Mouse (Mus musculus) hindbrain, embryonic 13.5 days (tissue): Measurements from ENCODE around the gene Fbxl20. TPM values are rescaled to one million over a fixed set of nuclear protein-coding genes. Genes with fewer than 3 reads are reported as not detected.
A peak's percentile ranks its signal among the peaks of the same experiment; 100 is the strongest.

Experiments
- ATAC-seq: fragments of 200-750 bp; cut with Nextera tagmentation; 2 replicates; pipeline ENCODE4 v1.8.0; 2017; ENCODE audit warnings: moderate TSS enrichment; ENCODE audit not compliant: low FRiP score
- H3K27ac ChIP-seq: fragments of 300-500 bp; sonication (generic); 2 replicates; pipeline ENCODE4 v1.5.1; 2015; ENCODE audit warnings: inconsistent platforms, mild to moderate bottlenecking, moderate library complexity
- H3K27me3 ChIP-seq: fragments of 300-500 bp; sonication (generic); 2 replicates; pipeline ENCODE4 v1.6.1; 2015; ENCODE audit warnings: mild to moderate bottlenecking, inconsistent platforms
- H3K36me3 ChIP-seq: fragments of 300-500 bp; sonication (generic); 2 replicates; pipeline ENCODE4 v1.6.1; 2015; ENCODE audit warnings: mild to moderate bottlenecking, inconsistent platforms
- H3K4me1 ChIP-seq: fragments of 300-500 bp; sonication (generic); replicated peaks from 2 replicates; pipeline ENCODE4 v1.6.1; 2015; ENCODE audit warnings: inconsistent platforms
- H3K4me2 ChIP-seq: fragments of 300-500 bp; sonication (generic); 2 replicates; pipeline ENCODE4 v1.6.1; 2015; ENCODE audit warnings: inconsistent platforms, mild to moderate bottlenecking, moderate library complexity
- H3K4me3 ChIP-seq: fragments of 300-500 bp; sonication (generic); 2 replicates; pipeline ENCODE4 v1.5.1; 2015; ENCODE audit warnings: mild to moderate bottlenecking, inconsistent platforms
- H3K9ac ChIP-seq: fragments of 300-500 bp; sonication (generic); 2 replicates; pipeline ENCODE4 v1.6.1; 2015; ENCODE audit warnings: mild to moderate bottlenecking, inconsistent platforms
- H3K9me3 ChIP-seq: fragments of 300-500 bp; sonication (generic); 2 replicates; pipeline ENCODE4 v1.6.1; 2016; ENCODE audit warnings: inconsistent platforms
- WGBS: fragments of 180-500 bp; shearing (Covaris S2); methylation state at CpG from one replicate; pipeline ENCODE4 v1.1.7; 2015; 5-methylcytosine and 5-hydroxymethylcytosine counted together
- polyA plus RNA-seq: library from polyadenylated mRNA; unstranded; fragments of >200 nt; fragmentation: Nextera tagmentation; extraction: Ambion mirVana; gene quantifications from 2 replicates; pipeline ENCODE4 v1.2.1, GENCODE M21; 2015

Gene Fbxl20
- polyA plus RNA-seq, 1 experiment from 2014 or later = 26.2 TPM

GRCm38 (mm10) chr11:98042741-98043140, 107.5 kb downstream of the Fbxl20 start:
- Histone ChIP-seq H3K27me3 (peaks cover 9% of the 10 kb centered on the region), H3K4me3 (no peak overlapping the region), H3K27ac (no peak overlapping the region), H3K4me1 (peaks cover 10% of the 10 kb centered on the region; the same call in 1 of the 2 replicates), H3K9ac (no peak overlapping the region), H3K4me2 (no peak overlapping the region), H3K9me3 (no peaks in the 10 kb centered on the region), H3K36me3 (no peaks in the 10 kb centered on the region; the same call in 1 of the 2 replicates)
- WGBS = 78% methylated on average over 6 of the region's 6 CpGs
- no peak for ATAC-seq

GRCm38 (mm10) chr11:98040975-98041374, 109.2 kb downstream of the Fbxl20 start:
- ATAC-seq = no peak
- H3K36me3 ChIP-seq = no peaks in the 10 kb centered on the region; the same call in 1 of the 2 replicates
- H3K27ac ChIP-seq = no peak overlapping the region
- H3K4me1 ChIP-seq = peaks cover 15% of the 10 kb centered on the region
- H3K27me3 ChIP-seq = peaks cover 21% of the 10 kb centered on the region
- H3K4me3 ChIP-seq = no peak overlapping the region
- no peak overlapping the region for H3K4me2 ChIP-seq
- H3K9ac ChIP-seq = no peak overlapping the region
- 66% methylated on average over 8 of the region's 8 CpGs for WGBS
- H3K9me3 ChIP-seq = no peaks in the 10 kb centered on the region

- no peak for ATAC-seq
- Histone ChIP-seq H3K27ac (no peak overlapping the region), H3K27me3 (peaks cover 21% of the 10 kb centered on the region), H3K4me2 (no peak overlapping the region), H3K36me3 (no peaks in the 10 kb centered on the region; the same call in 1 of the 2 replicates), H3K4me3 (no peak overlapping the region), H3K4me1 (peaks cover 22% of the 10 kb centered on the region), H3K9ac (no peak overlapping the region), H3K9me3 (no peaks in the 10 kb centered on the region)
- WGBS = 63% methylated on average over 14 of the region's 14 CpGs
Measured at GRCm38 (mm10) chr11:98037871-98038270, 112.3 kb downstream of the Fbxl20 start.

GRCm38 (mm10) chr11:98035977-98036377, 114.2 kb downstream of the Fbxl20 start:
- Histone ChIP-seq H3K36me3 (peaks cover 4% of the 10 kb centered on the region), H3K9ac (peak overlapping the region; percentile 70), H3K27ac (no peak overlapping the region), H3K4me3 (peak overlapping the region; percentile 40), H3K27me3 (peaks cover 21% of the 10 kb centered on the region), H3K9me3 (no peaks in the 10 kb centered on the region), H3K4me2 (peak overlapping the region; percentile 76), H3K4me1 (peaks cover 26% of the 10 kb centered on the region)
- WGBS = 1% methylated on average over 23 of the region's 27 CpGs
- ATAC-seq = peak; percentile 60

- Histone ChIP-seq H3K36me3 (peaks cover 15% of the 10 kb centered on the region), H3K4me3 (no peak overlapping the region), H3K27me3 (peaks cover 21% of the 10 kb centered on the region), H3K9ac (peak overlapping the region; percentile 15; the same call in 1 of the 2 replicates), H3K4me1 (peaks cover 26% of the 10 kb centered on the region), H3K27ac (peak overlapping the region; percentile 70), H3K4me2 (no peak overlapping the region), H3K9me3 (no peaks in the 10 kb centered on the region)
- 20% methylated on average over 4 of the region's 4 CpGs for whole genome bisulfite sequencing
- peak; percentile 43; the same call in 1 of the 2 replicates for ATAC-seq
Measured at GRCm38 (mm10) chr11:98034840-98035239, 115.4 kb downstream of the Fbxl20 start.

- Histone ChIP-seq H3K27ac (no peak overlapping the region), H3K9ac (no peak overlapping the region), H3K9me3 (no peaks in the 10 kb centered on the region), H3K36me3 (peaks cover 23% of the 10 kb centered on the region), H3K4me2 (no peak overlapping the region), H3K27me3 (peaks cover 21% of the 10 kb centered on the region), H3K4me1 (peaks cover 26% of the 10 kb centered on the region), H3K4me3 (no peak overlapping the region)
- ATAC-seq = no peak
- 84% methylated on average over 5 of the region's 5 CpGs for WGBS
Measured at GRCm38 (mm10) chr11:98034061-98034460, 116.1 kb downstream of the Fbxl20 start.

Other genes with a start within 250 kb of the Fbxl20 start
- 0.60 and 0.89 TPM in 2 replicates for gene Plxdc1, start 164.0 kb downstream of the Fbxl20 start, polyA plus RNA-seq
- gene Arl5c, start 154.2 kb downstream of the Fbxl20 start, polyA plus RNA-seq = 10.7 TPM in 2 replicates
- gene Cacnb1, start 127.4 kb downstream of the Fbxl20 start, polyA plus RNA-seq = 51.6 and 57.4 TPM in 2 replicates
- gene Rpl19, start 123.7 kb downstream of the Fbxl20 start, polyA plus RNA-seq = 689 and 706 TPM in 2 replicates
- 4.2 and 5.2 TPM in 2 replicates for gene Stac2, start 96.9 kb downstream of the Fbxl20 start, polyA plus RNA-seq
- 67.0 and 67.4 TPM in 2 replicates for gene Med1, start 42.9 kb upstream of the Fbxl20 start, polyA plus RNA-seq
- 12.1 and 12.2 TPM in 2 replicates for gene Cdk12, start 52.7 kb upstream of the Fbxl20 start, polyA plus RNA-seq
- gene Neurod2, start 179.2 kb upstream of the Fbxl20 start, polyA plus RNA-seq = 24.6 and 30.7 TPM in 2 replicates
- gene Ppp1r1b, start 198.0 kb upstream of the Fbxl20 start, polyA plus RNA-seq = 1.1 and 2.4 TPM in 2 replicates
- gene Stard3, start 208.0 kb upstream of the Fbxl20 start, polyA plus RNA-seq = 44.4 and 44.7 TPM in 2 replicates
- 0.21 and 0.35 TPM in 2 replicates for gene Tcap, start 233.4 kb upstream of the Fbxl20 start, polyA plus RNA-seq
- 3.2 and 4.2 TPM in 2 replicates for gene Pnmt, start 236.0 kb upstream of the Fbxl20 start, polyA plus RNA-seq